Mouse (Mus musculus) thymus, adult 2 months (tissue): Measurements from ENCODE around the gene Gm49318.
A peak's percentile ranks its signal among the peaks of the same experiment; 100 is the strongest.

Experiments
- CTCF ChIP-seq: fragments of 200-500 bp; IDR thresholded peaks from 2 replicates; pipeline ENCODE4 v1.5.1; 2012; ENCODE audit warnings: mild to moderate bottlenecking, control low read depth, low read length, moderate library complexity, borderline replicate concordance; ENCODE audit not compliant: control insufficient read depth, poor library complexity, insufficient read depth; ENCODE audit errors: extremely low read depth
- POLR2A ChIP-seq: fragments of 200-500 bp; IDR thresholded peaks from 2 replicates; pipeline ENCODE4 v1.6.1; 2012; ENCODE audit warnings: mild to moderate bottlenecking, low read length, control low read depth, moderate library complexity; ENCODE audit not compliant: control insufficient read depth, poor library complexity, insufficient read depth; ENCODE audit errors: extremely low read depth

DNA sequence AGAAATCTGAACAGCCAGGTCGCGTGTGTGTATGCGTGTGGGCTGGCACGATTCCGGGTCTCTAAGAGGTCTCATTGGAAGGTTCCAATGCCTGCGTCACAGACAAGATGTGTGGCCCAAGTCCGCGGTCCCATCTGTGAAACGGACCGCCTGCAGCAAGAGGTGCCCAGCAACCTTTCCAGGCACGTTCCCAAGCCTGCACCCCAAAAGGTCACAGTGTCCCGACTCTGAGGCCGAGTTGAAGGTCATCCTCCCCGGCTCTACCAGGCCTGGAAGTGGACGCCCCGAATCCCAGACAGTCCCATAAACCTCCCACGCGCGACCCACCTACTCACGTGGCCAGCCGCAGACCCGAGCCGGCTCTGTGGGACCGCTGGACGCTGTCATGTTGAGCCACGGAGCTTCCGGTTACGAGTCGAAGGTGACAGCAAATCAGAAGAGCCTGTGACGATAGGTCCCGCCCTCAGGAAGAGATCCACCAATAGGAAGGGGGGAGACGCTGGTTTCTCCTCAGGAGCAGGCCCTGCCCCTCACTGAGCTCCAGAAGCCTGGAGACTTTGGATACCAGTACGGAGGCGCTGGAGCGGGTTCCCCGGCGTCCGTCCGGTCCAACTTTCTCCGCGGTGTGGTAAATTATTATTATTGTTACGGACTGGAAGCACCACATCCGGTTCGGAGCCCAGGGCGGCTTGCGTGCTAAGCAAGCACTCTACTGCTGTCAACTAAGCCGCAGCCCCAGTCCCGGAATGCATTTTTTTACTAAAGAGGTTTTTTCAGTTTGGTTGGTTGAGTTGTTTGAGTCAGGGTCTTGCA lies 14.2 kb upstream of the Gm49318 start, which contains the start of gene Ecsit:
- TF ChIP-seq CTCF (0 out of 2 replicates have a peak, but pooled peaks have one; percentile 22), POLR2A (peak; percentile 58)
